Mouse (Mus musculus) kidney, postnatal 0 days (tissue): ENCODE data around the gene Mfrp. TPM values are rescaled to one million over a fixed set of nuclear protein-coding genes. Genes with fewer than 3 reads are reported as not detected.

Experiments
- ATAC-seq: fragments of 200-750 bp; cut with Nextera tagmentation; replicated peaks from 2 replicates; pipeline ENCODE4 v1.8.0; 2017; ENCODE audit warnings: low read depth, moderate number of reproducible peaks, moderate TSS enrichment, moderate library complexity; ENCODE audit not compliant: low FRiP score
- DNase-seq: peaks from one replicate; pipeline ENCODE4 v3.0.0-alpha.2; 2016; ENCODE audit warnings: low spot score
- H3K27ac ChIP-seq: fragments of 300-500 bp; sonication (generic); 2 replicates; pipeline ENCODE4 v1.5.1; 2014; ENCODE audit warnings: mild to moderate bottlenecking
- H3K27me3 ChIP-seq: fragments of 300-500 bp; sonication (generic); 2 replicates; pipeline ENCODE4 v1.6.1; 2014; ENCODE audit warnings: low read length, mixed read lengths; ENCODE audit not compliant: insufficient read depth
- H3K36me3 ChIP-seq: fragments of 300-500 bp; sonication (generic); 2 replicates; pipeline ENCODE4 v1.6.1; 2014; ENCODE audit warnings: low read length, mixed read lengths; ENCODE audit not compliant: insufficient read depth
- H3K4me1 ChIP-seq: fragments of 300-500 bp; sonication (generic); replicated peaks from 2 replicates; pipeline ENCODE4 v1.6.1; 2014; ENCODE audit warnings: antibody characterized with exemption, low read length, mixed read lengths; ENCODE audit not compliant: insufficient read depth
- H3K4me2 ChIP-seq: fragments of 300-500 bp; sonication (generic); 2 replicates; pipeline ENCODE4 v1.6.1; 2014; ENCODE audit warnings: mild to moderate bottlenecking, low read length, moderate library complexity, mixed read lengths
- H3K4me3 ChIP-seq: fragments of 300-500 bp; sonication (generic); replicated peaks from 2 replicates; pipeline ENCODE4 v1.5.1; 2014; ENCODE audit warnings: low read depth, low read length
- H3K9ac ChIP-seq: fragments of 300-500 bp; sonication (generic); 2 replicates; pipeline ENCODE4 v1.6.1; 2014; ENCODE audit warnings: low read depth, low read length
- H3K9me3 ChIP-seq: fragments of 300-500 bp; sonication (generic); replicated peaks from 2 replicates; pipeline ENCODE4 v1.6.1; 2016; ENCODE audit warnings: low read length, inconsistent platforms, mixed read lengths
- CTCF ChIP-seq: IDR thresholded peaks from 2 replicates; pipeline ENCODE4 v1.5.1; 2016; ENCODE audit warnings: antibody characterized with exemption, low read depth, mild to moderate bottlenecking, moderate library complexity
- WGBS: fragments of 180-500 bp; shearing (Covaris S2); extraction: QIAGEN DNeasy Blood & Tissue Kit; methylation state at CpG from one replicate; pipeline ENCODE4 v1.1.7; 2014; 5-methylcytosine and 5-hydroxymethylcytosine counted together
- polyA plus RNA-seq: library from polyadenylated mRNA; unstranded; fragments of >200 nt; fragmentation: Nextera tagmentation; extraction: Ambion mirVana; gene quantifications from 2 replicates; pipeline ENCODE4 v1.2.1, GENCODE M21; 2015

The Mfrp gene
- polyA plus RNA-seq, 1 experiment from 2014 or later, result 0.16 TPM

DNA sequence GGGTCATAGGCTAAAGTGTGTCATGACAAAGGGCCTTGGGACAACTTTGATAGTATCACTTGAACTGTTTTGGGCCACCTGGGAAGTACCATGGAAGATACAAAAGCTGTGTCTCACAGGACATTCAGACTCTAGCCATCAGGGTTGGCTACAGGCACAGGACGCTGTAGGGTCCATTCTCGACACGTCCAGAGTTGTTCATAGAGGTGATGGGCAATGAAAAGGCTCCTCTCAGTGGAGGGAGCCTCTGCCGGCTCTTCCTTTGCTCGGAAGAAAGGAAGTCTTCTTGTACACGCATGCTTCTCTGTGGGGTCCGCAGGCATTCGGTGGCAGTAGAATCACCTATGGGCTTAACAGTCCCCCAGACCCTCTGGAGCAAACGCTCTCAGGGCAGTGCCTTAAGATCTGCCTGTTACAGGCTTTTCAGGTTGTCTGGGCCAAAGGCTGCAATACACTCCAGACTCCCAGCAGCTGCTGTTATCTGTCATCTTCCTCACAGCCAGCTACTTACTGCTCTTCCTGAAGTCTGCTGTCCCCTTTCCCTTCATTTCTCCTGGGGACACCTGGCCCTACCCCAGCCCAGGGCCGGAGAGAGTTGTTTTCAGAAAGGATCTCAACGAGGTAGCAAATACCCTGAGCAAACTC is 24.1 kb upstream of the Mfrp start:
- TF ChIP-seq CTCF, result no peak
- DNase-seq, result no peak
- Histone ChIP-seq H3K27ac (peak overlapping the region; percentile 95), H3K4me1 (peaks cover 34% of the 10 kb centered on the region), H3K27me3 (no peaks in the 10 kb centered on the region), H3K4me3 (no peak overlapping the region), H3K9ac (0 out of 2 replicates have a peak overlapping the region, but pooled peaks have one; percentile 31), H3K9me3 (no peaks in the 10 kb centered on the region), H3K4me2 (no peak overlapping the region), H3K36me3 (no peaks in the 10 kb centered on the region)
- WGBS, result 81% methylated on average over 11 of the region's 11 CpGs
- ATAC-seq, result no peak

- WGBS, result 63% methylated on average over 10 of the region's 10 CpGs
- DNase-seq (no peak), ATAC-seq (no peak)
- Histone ChIP-seq H3K9ac (0 out of 2 replicates have a peak overlapping the region, but pooled peaks have one; percentile 3), H3K27ac (peak overlapping the region; percentile 95), H3K4me3 (no peak overlapping the region), H3K4me1 (peaks cover 31% of the 10 kb centered on the region), H3K9me3 (no peaks in the 10 kb centered on the region), H3K4me2 (no peak overlapping the region), H3K27me3 (no peaks in the 10 kb centered on the region), H3K36me3 (no peaks in the 10 kb centered on the region)
- TF ChIP-seq CTCF, result no peak
Observed at GRCm38 (mm10) chr9:44078136-44078797, 23.3 kb upstream of the Mfrp start.

- peak overlapping the region; percentile 95 for H3K27ac ChIP-seq
- H3K36me3 ChIP-seq, result no peaks in the 10 kb centered on the region
- no peak for TF ChIP-seq CTCF
- no peak overlapping the region for H3K4me2 ChIP-seq
- ATAC-seq (peak; percentile 78), DNase-seq (peak; percentile 79)
- H3K9me3 ChIP-seq, result no peaks in the 10 kb centered on the region
- 29% methylated on average over 13 of the region's 16 CpGs for WGBS
- H3K4me3 ChIP-seq, result no peak overlapping the region
- no peaks in the 10 kb centered on the region for H3K27me3 ChIP-seq
- peak overlapping the region; percentile 35; the same call in 1 of the 2 replicates for H3K9ac ChIP-seq
- H3K4me1 ChIP-seq, result peaks cover 40% of the 10 kb centered on the region
Observed at GRCm38 (mm10) chr9:44078955-44079756, 22.4 kb upstream of the Mfrp start.

DNA sequence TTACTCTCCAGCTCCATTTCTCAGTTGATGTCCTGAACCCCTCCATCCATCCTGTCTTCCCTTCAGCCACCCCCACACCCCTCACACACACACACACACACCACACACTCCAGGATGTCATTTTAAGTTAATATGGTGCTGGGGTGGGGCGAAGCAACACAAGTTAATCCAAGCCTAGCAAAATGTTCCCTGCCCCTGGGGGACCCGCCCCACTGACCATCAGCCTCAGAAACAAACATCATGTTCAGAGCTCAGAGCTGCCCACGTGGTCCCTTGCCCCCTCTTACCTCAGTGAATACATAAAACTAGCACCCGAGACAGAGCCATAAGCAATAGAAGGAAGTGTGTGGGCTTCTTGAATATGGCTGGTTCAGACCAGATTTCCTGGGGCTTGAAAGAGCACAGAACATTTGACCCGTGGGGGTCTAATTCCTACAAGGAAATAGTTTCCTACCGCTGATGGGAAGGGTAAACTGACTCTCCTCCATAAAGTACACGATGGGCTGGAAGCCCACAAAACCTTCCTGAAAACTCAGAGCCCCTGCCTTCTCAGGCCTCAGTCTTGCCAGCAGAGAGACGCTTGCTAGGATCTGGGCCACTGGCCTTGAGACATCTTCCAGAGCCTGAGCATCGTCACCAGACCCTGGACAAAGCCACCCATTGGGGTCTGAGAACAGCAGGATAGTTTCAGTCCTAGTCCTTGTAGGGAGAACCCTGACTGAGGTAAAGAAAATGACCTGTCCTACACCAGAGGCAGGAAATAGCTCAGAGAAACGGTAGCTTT is 21.3 kb upstream of the Mfrp start:
- Histone ChIP-seq H3K9me3 (no peaks in the 10 kb centered on the region), H3K36me3 (no peaks in the 10 kb centered on the region), H3K4me3 (no peak overlapping the region), H3K27ac (peak overlapping the region; percentile 95), H3K4me1 (peaks cover 46% of the 10 kb centered on the region), H3K9ac (no peak overlapping the region), H3K4me2 (no peak overlapping the region), H3K27me3 (no peaks in the 10 kb centered on the region)
- WGBS, result 38% methylated on average over 10 of the region's 10 CpGs
- TF ChIP-seq CTCF, result no peak
- peak; percentile 37 for ATAC-seq
- DNase-seq, result peak; percentile 57

DNA sequence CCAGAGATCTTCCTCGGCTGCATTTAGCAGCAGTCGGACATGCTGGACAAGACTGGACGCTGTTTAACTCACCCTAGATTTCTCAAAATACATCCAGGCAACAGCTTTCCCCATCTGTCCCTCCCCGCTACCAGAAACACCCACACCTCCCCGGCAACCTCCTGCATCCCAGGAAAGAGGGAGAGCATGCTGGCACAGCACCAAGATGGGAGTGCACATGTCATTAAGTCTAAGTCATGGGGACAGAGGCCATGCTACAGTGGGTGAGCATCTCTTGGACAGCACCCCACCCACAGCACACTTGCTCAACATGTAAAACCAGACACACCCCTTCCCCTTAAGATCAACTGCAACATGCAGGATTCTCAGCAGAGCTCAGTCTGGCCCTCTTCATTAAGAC is 20.6 kb upstream of the Mfrp start:
- H3K27ac ChIP-seq, result peak overlapping the region; percentile 75
- no peak overlapping the region for H3K9ac ChIP-seq
- DNase-seq (no peak), ATAC-seq (no peak)
- H3K27me3 ChIP-seq, result no peaks in the 10 kb centered on the region
- H3K4me2 ChIP-seq, result no peak overlapping the region
- no peaks in the 10 kb centered on the region for H3K36me3 ChIP-seq
- peaks cover 50% of the 10 kb centered on the region for H3K4me1 ChIP-seq
- no peak overlapping the region for H3K4me3 ChIP-seq
- H3K9me3 ChIP-seq, result no peaks in the 10 kb centered on the region
- TF ChIP-seq CTCF, result no peak
- 56% methylated on average over 5 of the region's 5 CpGs for WGBS
